Mouse (Mus musculus) stomach, embryonic 16.5 days (tissue): Measurements from ENCODE around the gene Sval3. TPM values are rescaled to one million over a fixed set of nuclear protein-coding genes. Genes with fewer than 3 reads are reported as not detected.

ENCODE experiments used
- ATAC-seq: fragments of 200-750 bp; cut with Nextera tagmentation; 2 replicates; pipeline ENCODE4 v1.8.0; 2017; ENCODE audit warnings: moderate number of reproducible peaks, moderate TSS enrichment; ENCODE audit not compliant: insufficient read depth, low FRiP score
- H3K27ac ChIP-seq: fragments of 300-500 bp; sonication (generic); 2 replicates; pipeline ENCODE4 v1.5.1; 2014; ENCODE audit warnings: low read length
- H3K27me3 ChIP-seq: fragments of 300-500 bp; sonication (generic); 2 replicates; pipeline ENCODE4 v1.6.1; 2014; ENCODE audit warnings: low read length, control low read depth, mixed read lengths; ENCODE audit not compliant: control insufficient read depth, insufficient read depth
- H3K36me3 ChIP-seq: fragments of 300-500 bp; sonication (generic); 2 replicates; pipeline ENCODE4 v1.6.1; 2014; ENCODE audit warnings: low read length; ENCODE audit not compliant: control insufficient read depth, insufficient read depth
- H3K4me1 ChIP-seq: fragments of 300-500 bp; sonication (generic); 2 replicates; pipeline ENCODE4 v1.6.1; 2014; ENCODE audit warnings: low read length, control low read depth, mixed read lengths; ENCODE audit not compliant: control insufficient read depth, insufficient read depth
- H3K4me2 ChIP-seq: fragments of 300-500 bp; sonication (generic); 2 replicates; pipeline ENCODE4 v1.6.1; 2014; ENCODE audit warnings: low read depth, low read length, mixed read lengths
- H3K4me3 ChIP-seq: fragments of 300-500 bp; sonication (generic); replicated peaks from 2 replicates; pipeline ENCODE4 v1.5.1; 2014; ENCODE audit warnings: mild to moderate bottlenecking, low read length
- H3K9ac ChIP-seq: fragments of 300-500 bp; sonication (generic); 2 replicates; pipeline ENCODE4 v1.6.1; 2014; ENCODE audit warnings: low read length
- H3K9me3 ChIP-seq: fragments of 300-500 bp; sonication (generic); replicated peaks from 2 replicates; pipeline ENCODE4 v1.6.1; 2016; ENCODE audit warnings: low read length, control low read depth; ENCODE audit not compliant: control insufficient read depth
- WGBS: fragments of 180-500 bp; shearing (Covaris S2); extraction: QIAGEN DNeasy Blood & Tissue Kit; methylation state at CpG from one replicate; pipeline ENCODE4 v1.1.7; 2014; 5-methylcytosine and 5-hydroxymethylcytosine counted together
- polyA plus RNA-seq: library from polyadenylated mRNA; unstranded; fragments of >200 nt; fragmentation: Nextera tagmentation; extraction: Ambion mirVana; gene quantifications from 2 replicates; pipeline ENCODE4 v1.2.1, GENCODE M21; 2015

Gene Sval3
- polyA plus RNA-seq = not detected in 2 replicates

DNA sequence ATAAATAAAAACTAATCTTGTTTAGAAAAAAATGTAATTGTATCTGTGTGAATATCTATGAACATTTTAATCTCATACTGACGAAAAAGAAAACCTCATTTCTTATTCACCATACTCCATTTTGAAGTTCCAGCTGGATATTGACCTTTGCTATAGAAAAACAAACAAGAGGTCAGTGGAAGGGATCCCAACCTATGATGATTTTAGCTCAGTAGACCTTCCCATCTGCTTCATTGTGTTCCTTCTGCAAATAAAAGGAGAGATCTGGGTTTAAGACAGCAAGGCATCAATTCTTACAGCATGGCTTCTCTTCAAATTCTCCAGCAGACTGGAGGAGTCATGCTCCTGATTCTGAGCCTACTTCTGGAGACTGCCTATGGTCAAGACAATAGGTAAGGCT lies at the start of gene Sval3:
Sval3 (plus strand) TSS at position 301 of the 400 bp plus-strand sequence.
- no peak for ATAC-seq
- WGBS = 63% methylated on average over 1 of the region's 1 CpGs

DNA sequence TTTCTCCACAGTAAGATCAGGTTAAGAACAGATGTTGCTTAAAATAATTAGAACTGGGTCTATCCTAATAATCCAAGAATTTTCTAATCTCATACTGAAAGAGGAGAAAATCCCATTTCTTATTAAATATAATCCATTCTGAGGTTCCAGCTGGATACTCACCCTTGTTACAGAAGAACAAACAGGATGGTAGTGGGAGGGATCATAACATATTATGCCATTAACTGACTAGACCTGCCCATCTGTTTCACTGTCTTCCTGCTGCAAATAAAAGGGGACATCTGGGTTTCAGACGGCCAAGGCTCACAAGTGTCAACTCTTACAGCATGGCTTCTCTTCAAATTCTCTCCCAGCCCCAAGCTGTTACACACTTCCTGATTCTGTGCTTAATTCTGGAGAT lies 16.6 kb upstream of the Sval3 start, which contains the start of gene Sval1:
Sval1 (plus strand) TSS at position 301 of the 400 bp plus-strand sequence.
- no peak within 1 kb of the TSS for H3K27ac ChIP-seq
- no peak within 1 kb of the TSS for H3K4me2 ChIP-seq
- WGBS = 62% methylated on average over 1 of the region's 1 CpGs
- H3K9me3 ChIP-seq = no peaks in the 10 kb centered on the region
- no peaks in the 10 kb centered on the region for H3K4me1 ChIP-seq
- H3K36me3 ChIP-seq = no peaks in the 10 kb centered on the region
- ATAC-seq = no peak
- H3K9ac ChIP-seq = no peak within 1 kb of the TSS
- H3K4me3 ChIP-seq = no peak within 1 kb of the TSS
- no peaks in the 10 kb centered on the region for H3K27me3 ChIP-seq

More for the DNA sequence above, at the start of gene Sval3:
- Histone ChIP-seq H3K27me3 (no peaks in the 10 kb centered on the region), H3K27ac (no peak within 1 kb of the TSS), H3K4me1 (no peaks in the 10 kb centered on the region), H3K4me3 (no peak within 1 kb of the TSS), H3K9ac (no peak within 1 kb of the TSS), H3K9me3 (no peaks in the 10 kb centered on the region), H3K36me3 (no peaks in the 10 kb centered on the region), H3K4me2 (no peak within 1 kb of the TSS)

Other genes with a start within 250 kb of the Sval3 start
- gene Olfr459, start 193.0 kb upstream of the Sval3 start, polyA plus RNA-seq = not detected in 2 replicates
- not detected in 2 replicates for gene Pip, start 120.6 kb upstream of the Sval3 start, polyA plus RNA-seq
- gene Sval2, start 115.2 kb upstream of the Sval3 start, polyA plus RNA-seq = not detected in 2 replicates
- gene Sval1, start 16.5 kb upstream of the Sval3 start, polyA plus RNA-seq = not detected in 2 replicates
- not detected in 2 replicates for gene Sva, start 70.3 kb downstream of the Sval3 start, polyA plus RNA-seq
- not detected in 2 replicates for gene Tas2r139, start 172.8 kb downstream of the Sval3 start, polyA plus RNA-seq
- not detected in 2 replicates for gene Tas2r144, start 247.2 kb downstream of the Sval3 start, polyA plus RNA-seq